Mouse (Mus musculus): ENCODE data around the gene Gm6205. TPM values are rescaled to one million over a fixed set of nuclear protein-coding genes. Genes with fewer than 3 reads are reported as not detected.
"Not testable (repeated sequence)": the region's sequence is repeated elsewhere in the genome, so short reads cannot be mapped to it uniquely, and the experiment has no call there.

Gene Gm6205
- polyA plus RNA-seq (2014; fragmentation: Nextera tagmentation; extraction: Ambion mirVana) = not detected in 2 replicates

DNA sequence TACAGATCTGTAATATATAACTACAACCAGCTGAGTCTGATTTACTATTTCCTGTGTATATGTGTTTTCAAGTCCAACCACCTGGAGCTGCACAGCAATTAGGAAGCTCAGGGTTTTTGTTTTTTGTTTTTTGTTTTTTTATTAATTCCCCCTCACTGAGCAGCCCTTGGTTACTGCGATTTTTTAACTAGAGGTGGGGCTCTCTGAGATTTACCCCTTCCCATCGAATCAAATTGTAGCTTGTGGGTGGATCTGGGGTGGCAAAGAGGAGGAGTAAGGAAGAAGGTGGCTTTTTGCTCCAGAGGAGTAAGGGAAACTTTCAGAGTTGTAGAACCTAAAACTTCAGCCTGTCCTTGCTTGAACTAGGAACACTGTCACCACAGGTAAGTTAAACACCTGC lies at the start of gene Gm6205:
Gene Gm6205 (plus strand): TSS at position 301 of the 400 bp plus-strand sequence.
- not testable (repeated sequence) for H3K4me3 ChIP-seq (ENCODE audit: low read depth, low read length); H3K27ac ChIP-seq (ENCODE audit: low read depth, low read length); ATAC-seq (replicated peaks; ENCODE audit: low FRiP score); H3K27me3 ChIP-seq (ENCODE audit: control insufficient read depth, insufficient read depth, low read length); H3K9me3 ChIP-seq (ENCODE audit: control insufficient read depth, low read length); H3K4me2 ChIP-seq (ENCODE audit: low read depth, low read length, severe bottlenecking); DNase-seq (ENCODE audit: low spot score); H3K9ac ChIP-seq (ENCODE audit: low read length); H3K36me3 ChIP-seq (ENCODE audit: control insufficient read depth, insufficient read depth, low read length); H3K4me1 ChIP-seq (replicated peaks; ENCODE audit: control insufficient read depth, insufficient read depth, low read length)
- WGBS = no CpG with 5 or more reads among the region's 2 CpGs

DNA sequence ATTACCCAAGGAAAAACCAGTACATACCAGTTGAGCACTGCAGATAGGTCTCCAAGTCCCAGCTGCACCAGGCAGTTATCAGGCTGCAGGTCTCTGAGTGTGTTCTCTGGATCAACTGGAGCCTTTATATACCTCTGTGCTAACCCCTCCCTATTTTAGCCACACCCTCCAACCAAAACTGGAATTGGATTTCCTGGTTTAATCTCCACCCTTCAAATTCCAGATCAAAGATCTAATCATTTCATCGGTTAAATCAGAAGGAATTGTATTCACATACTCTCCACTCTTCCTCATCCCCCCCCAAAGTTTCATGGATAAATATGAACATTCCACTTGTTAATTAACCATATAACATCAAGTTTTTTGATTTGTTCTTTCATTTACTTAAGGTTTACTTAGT lies 31.9 kb upstream of the Gm6205 start, which contains the start of gene Gm3147:
Gene Gm3147 (minus strand): TSS at position 101 of the 400 bp plus-strand sequence.
- no CpG with 5 or more reads among the region's 1 CpGs for WGBS
- not testable (repeated sequence) for H3K36me3 ChIP-seq (ENCODE audit: control insufficient read depth, insufficient read depth, low read length); ATAC-seq (replicated peaks; ENCODE audit: low FRiP score); H3K9me3 ChIP-seq (ENCODE audit: control insufficient read depth, low read length); H3K4me1 ChIP-seq (replicated peaks; ENCODE audit: control insufficient read depth, insufficient read depth, low read length); H3K9ac ChIP-seq (ENCODE audit: low read length); DNase-seq (ENCODE audit: low spot score); H3K27me3 ChIP-seq (ENCODE audit: control insufficient read depth, insufficient read depth, low read length); H3K4me3 ChIP-seq (ENCODE audit: low read depth, low read length); H3K27ac ChIP-seq (ENCODE audit: low read depth, low read length); H3K4me2 ChIP-seq (ENCODE audit: low read depth, low read length, severe bottlenecking)

DNA sequence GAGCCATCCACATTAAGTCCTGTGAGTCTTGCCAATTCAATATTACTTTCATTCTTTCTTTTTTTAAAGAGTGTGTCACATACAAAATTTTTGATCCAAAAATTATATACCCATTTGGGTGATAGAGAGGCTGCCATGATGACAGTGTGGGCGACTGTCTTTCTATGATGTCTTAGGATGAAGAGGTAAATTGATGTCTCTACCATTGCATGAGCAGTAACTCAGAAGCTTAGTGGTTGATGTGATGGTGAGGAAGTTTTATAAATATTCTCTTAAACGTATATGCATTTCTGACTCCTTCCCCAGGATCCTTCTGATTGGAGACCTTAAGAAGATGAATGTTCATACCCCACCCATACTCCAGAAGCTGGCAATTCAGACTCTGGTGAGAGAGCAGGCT lies 24.5 kb upstream of the Gm6205 start, which contains the start of gene Gm6509:
Gene Gm6509 (plus strand): TSS at position 301 of the 400 bp plus-strand sequence.
- not testable (repeated sequence) for H3K4me1 ChIP-seq (replicated peaks; ENCODE audit: control insufficient read depth, insufficient read depth, low read length); H3K36me3 ChIP-seq (ENCODE audit: control insufficient read depth, insufficient read depth, low read length); DNase-seq (ENCODE audit: low spot score); ATAC-seq (replicated peaks; ENCODE audit: low FRiP score); H3K27me3 ChIP-seq (ENCODE audit: control insufficient read depth, insufficient read depth, low read length); H3K27ac ChIP-seq (ENCODE audit: low read depth, low read length); H3K9ac ChIP-seq (ENCODE audit: low read length); H3K4me3 ChIP-seq (ENCODE audit: low read depth, low read length); H3K4me2 ChIP-seq (ENCODE audit: low read depth, low read length, severe bottlenecking); H3K9me3 ChIP-seq (ENCODE audit: control insufficient read depth, low read length)
- WGBS = no CpG with 5 or more reads among the region's 2 CpGs

Other genes with a start within 250 kb of the Gm6205 start
- not detected in 2 replicates for gene Gm7682, start 202.6 kb upstream of the Gm6205 start, polyA plus RNA-seq (2014; fragmentation: Nextera tagmentation; extraction: Ambion mirVana)
- gene Gm3139, start 122.1 kb upstream of the Gm6205 start, polyA plus RNA-seq (2014; fragmentation: Nextera tagmentation; extraction: Ambion mirVana) = not detected in 2 replicates
- gene Gm3147, start 32.0 kb upstream of the Gm6205 start, polyA plus RNA-seq (2014; fragmentation: Nextera tagmentation; extraction: Ambion mirVana) = not detected in 2 replicates
- not detected in 2 replicates for gene Gm6509, start 24.4 kb upstream of the Gm6205 start, polyA plus RNA-seq (2014; fragmentation: Nextera tagmentation; extraction: Ambion mirVana)
- gene Gm3183, start 217.1 kb downstream of the Gm6205 start, polyA plus RNA-seq (2014; fragmentation: Nextera tagmentation; extraction: Ambion mirVana) = not detected in 2 replicates

Measured in forebrain, embryonic 11.5 days (tissue).